Mouse (Mus musculus) MEL (cell line): ENCODE results near the gene Agpat1. TPM values are rescaled to one million over a fixed set of nuclear protein-coding genes. Genes with fewer than 3 reads are reported as not detected.

Experiments used
- DNase-seq: peaks from one replicate; pipeline ENCODE4 v3.0.0; 2011; ENCODE audit warnings: low read depth, low spot score
- H3K27ac ChIP-seq: 2 replicates; pipeline ENCODE4 v1.5.1; 2012; ENCODE audit warnings: low read depth, mild to moderate bottlenecking, control low read depth, low read length, moderate library complexity; ENCODE audit not compliant: control insufficient read depth
- H3K27me3 ChIP-seq, 2 experiments: fragments of 150-350 bp in 1 of 2; sonication (generic) in 1 of 2; 2 replicates each; pipeline ENCODE4 v1.6.1; 2012; ENCODE audit warnings: low read length in 2 of 2, mild to moderate bottlenecking in 2 of 2, improper control_type of control experiment in 1 of 2, moderate library complexity in 1 of 2; ENCODE audit not compliant: insufficient read depth in 2 of 2, control insufficient read depth in 1 of 2
- H3K36me3 ChIP-seq, 2 experiments: 2 replicates each; pipeline ENCODE4 v1.6.1; 2012 to 2014; ENCODE audit warnings: low read length in 2 of 2, improper control_type of control experiment in 1 of 2, inconsistent platforms in 1 of 2, mild to moderate bottlenecking in 1 of 2; ENCODE audit not compliant: insufficient read depth in 2 of 2, control insufficient read depth in 1 of 2
- H3K4me1 ChIP-seq, 2 experiments: fragments of 150-350 bp in 1 of 2; sonication (generic) in 1 of 2; 2 replicates each; pipeline ENCODE4 v1.6.1; 2012; ENCODE audit warnings: low read length in 2 of 2, improper control_type of control experiment in 1 of 2, mild to moderate bottlenecking in 1 of 2; ENCODE audit not compliant: insufficient read depth in 2 of 2, control insufficient read depth in 1 of 2
- H3K4me3 ChIP-seq, 2 experiments: fragments of 150-350 bp in 1 of 2; sonication (generic) in 1 of 2; 2 replicates each; pipeline ENCODE4 v1.5.1; 2012; ENCODE audit warnings: low read depth in 2 of 2, low read length in 2 of 2, mild to moderate bottlenecking in 2 of 2, moderate library complexity in 2 of 2, control low read depth in 1 of 2, improper control_type of control experiment in 1 of 2; ENCODE audit not compliant: control insufficient read depth in 1 of 2, insufficient read depth in 1 of 2
- H3K79me2 ChIP-seq: 2 replicates; pipeline ENCODE4 v1.6.1; 2012; ENCODE audit warnings: mild to moderate bottlenecking, low read length, moderate library complexity; ENCODE audit not compliant: control insufficient read depth, poor library complexity, insufficient read depth
- H3K9ac ChIP-seq: 2 replicates; pipeline ENCODE4 v1.6.1; 2012; ENCODE audit warnings: low read depth, mild to moderate bottlenecking, control low read depth, low read length, moderate library complexity; ENCODE audit not compliant: control insufficient read depth, poor library complexity, severe bottlenecking
- H3K9me3 ChIP-seq: fragments of 150-350 bp; sonication (generic); replicated peaks from 2 replicates; pipeline ENCODE4 v1.6.1; 2012; ENCODE audit warnings: mild to moderate bottlenecking, low read length, improper control_type of control experiment, moderate library complexity; ENCODE audit not compliant: insufficient read depth
- BHLHE40 ChIP-seq: IDR thresholded peaks from 2 replicates; pipeline ENCODE4 v1.6.1; 2012; ENCODE audit warnings: low read depth, mild to moderate bottlenecking, inconsistent platforms, low read length, improper control_type of control experiment, borderline replicate concordance
- CHD1 ChIP-seq: IDR thresholded peaks from 2 replicates; pipeline ENCODE4 v1.6.1; 2012; ENCODE audit warnings: low read depth, mild to moderate bottlenecking, inconsistent platforms, low read length, improper control_type of control experiment
- CHD2 ChIP-seq: IDR thresholded peaks from 2 replicates; pipeline ENCODE4 v1.6.1; 2011; ENCODE audit warnings: low read length, improper control_type of control experiment
- EP300 ChIP-seq, 2 experiments: IDR thresholded peaks; 2 replicates each; pipeline ENCODE4 v1.6.1; 2011; ENCODE audit warnings: improper control_type of control experiment in 2 of 2, low read length in 2 of 2, low read depth in 1 of 2, mild to moderate bottlenecking in 1 of 2
- ETS1 ChIP-seq: IDR thresholded peaks from 2 replicates; pipeline ENCODE4 v1.6.1; 2012; ENCODE audit warnings: low read depth, mild to moderate bottlenecking, inconsistent platforms, low read length, improper control_type of control experiment, moderate library complexity
- KAT2A ChIP-seq: conservative IDR thresholded peaks from 2 replicates; pipeline ENCODE4 v1.6.1; 2012; ENCODE audit warnings: low read depth, low read length, improper control_type of control experiment, inconsistent platforms
- MAFK ChIP-seq: IDR thresholded peaks from 2 replicates; pipeline ENCODE4 v1.6.1; 2011; ENCODE audit warnings: low read depth, mild to moderate bottlenecking, low read length, improper control_type of control experiment, borderline replicate concordance
- MYB ChIP-seq: IDR thresholded peaks from 2 replicates; pipeline ENCODE4 v1.6.1; 2011; ENCODE audit warnings: mild to moderate bottlenecking, low read depth, low read length, improper control_type of control experiment
- MYC ChIP-seq: IDR thresholded peaks from 2 replicates; pipeline ENCODE4 v1.6.1; 2011; ENCODE audit warnings: low read depth, mild to moderate bottlenecking, low read length, improper control_type of control experiment, moderate library complexity
- NRF1 ChIP-seq: IDR thresholded peaks from 2 replicates; pipeline ENCODE4 v1.6.1; 2014; ENCODE audit warnings: low read depth, mild to moderate bottlenecking, inconsistent platforms, low read length, improper control_type of control experiment, moderate library complexity; ENCODE audit not compliant: poor library complexity, insufficient read depth, severe bottlenecking
- RAD21 ChIP-seq: IDR thresholded peaks from 2 replicates; pipeline ENCODE4 v1.6.1; 2011; ENCODE audit warnings: mild to moderate bottlenecking, low read depth, low read length, improper control_type of control experiment
- SIN3A ChIP-seq: IDR thresholded peaks from 2 replicates; pipeline ENCODE4 v1.6.1; 2012; ENCODE audit warnings: low read length, improper control_type of control experiment, inconsistent platforms
- TBP ChIP-seq: IDR thresholded peaks from 2 replicates; pipeline ENCODE4 v1.8.0; 2011; ENCODE audit warnings: low read depth, low read length, improper control_type of control experiment
- UBTF ChIP-seq: IDR thresholded peaks from 2 replicates; pipeline ENCODE4 v1.6.1; 2012; ENCODE audit warnings: low read depth, mild to moderate bottlenecking, inconsistent platforms, low read length, improper control_type of control experiment, moderate library complexity, borderline replicate concordance; ENCODE audit not compliant: insufficient read depth
- USF2 ChIP-seq, 2 experiments: IDR thresholded peaks; 2 replicates each; pipeline ENCODE4 v1.6.1; 2011 to 2012; ENCODE audit warnings: improper control_type of control experiment in 2 of 2, low read length in 2 of 2, borderline replicate concordance in 1 of 2, inconsistent platforms in 1 of 2, low read depth in 1 of 2, mild to moderate bottlenecking in 1 of 2; ENCODE audit not compliant: insufficient read depth in 1 of 2
- ZC3H11A ChIP-seq: IDR thresholded peaks from 2 replicates; pipeline ENCODE4 v1.6.1; 2012; ENCODE audit warnings: low read depth, mild to moderate bottlenecking, inconsistent platforms, low read length, improper control_type of control experiment
- polyA plus RNA-seq, 2 experiments: library from polyadenylated mRNA; stranded (reverse) in 1 of 2; unstranded in 1 of 2; fragments of >175 nt in 1 of 2; fragments of >200 nt in 1 of 2; gene quantifications; 2 replicates each; pipeline versions ENCODE4 v1.2.1 to v1.2.4; 2012; ENCODE audit warnings: low replicate concordance in 2 of 2, low read depth in 1 of 2; ENCODE audit not compliant: insufficient read length in 2 of 2, insufficient read depth in 1 of 2, missing spikeins in 1 of 2
- total RNA-seq: library from RNA; depleted of rRNA; stranded (reverse); fragments of 300-350 nt; gene quantifications from 2 replicates; pipeline ENCODE4 v1.2.3, GENCODE M21; 2012

Gene Agpat1
- total and polyA plus RNA-seq, 3 experiments: 85.2 to 153 TPM; not detected in 1

DNA sequence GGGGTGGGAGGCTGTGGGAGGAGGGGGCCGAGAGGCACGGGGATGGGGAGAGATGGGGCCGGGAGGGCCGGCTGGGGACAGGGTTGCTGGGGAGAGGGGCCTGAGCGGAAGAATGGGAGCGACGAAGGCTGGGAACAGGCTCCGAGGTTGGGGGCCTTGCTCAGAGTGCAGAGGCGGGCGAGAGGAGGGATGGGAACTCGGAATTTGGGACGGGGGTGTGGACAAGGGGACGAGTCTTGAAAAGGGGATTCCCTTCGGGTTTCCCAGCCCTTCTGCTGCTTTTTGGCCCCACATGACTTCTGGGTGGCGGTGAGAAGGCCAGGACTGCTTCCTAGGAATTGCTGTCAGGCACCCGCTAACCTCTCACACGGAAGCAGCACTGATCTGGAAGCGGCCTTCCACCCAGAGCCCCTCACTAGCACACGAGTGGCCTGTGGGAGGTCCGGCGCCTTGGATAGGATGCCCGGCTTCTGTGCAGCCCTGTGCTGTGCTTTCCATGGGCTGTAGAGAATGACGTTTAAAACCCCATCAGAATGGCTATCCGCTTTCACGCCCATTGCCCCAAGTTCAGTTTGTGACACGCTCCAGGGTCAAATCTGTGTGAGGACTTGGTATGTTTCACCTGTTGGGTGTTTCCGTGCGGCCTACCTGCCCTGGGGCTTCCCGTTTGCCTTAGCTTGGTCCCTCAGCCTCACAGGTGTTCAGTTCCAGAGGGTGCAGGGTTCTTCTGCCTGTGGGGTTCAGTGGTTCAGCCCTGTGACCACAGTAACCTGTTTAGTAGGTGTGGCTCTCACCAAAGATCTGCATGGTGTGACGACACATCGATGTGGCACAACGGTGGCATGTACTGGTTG lies 2.4 kb downstream of the Agpat1 start:
- H3K27me3 ChIP-seq: no peaks in the 10 kb centered on the region
- no peaks in the 10 kb centered on the region for H3K9me3 ChIP-seq
- peaks cover 53% of the 10 kb centered on the region for H3K79me2 ChIP-seq
- DNase-seq: no peak
- H3K4me1 ChIP-seq: peaks cover 6 to 26% of the 10 kb centered on the region in 2 experiments; a peak in 3 of 4 replicates
- peak overlapping the region; percentile 92 for H3K9ac ChIP-seq
- H3K36me3 ChIP-seq: peaks cover 0 to 10% of the 10 kb centered on the region in 2 experiments; a peak in 2 of 4 replicates
- H3K27ac ChIP-seq: peak overlapping the region; percentile 39
- no peak for TF ChIP-seq MYC
- TF ChIP-seq NRF1: no peak
- TF ChIP-seq KAT2A: no peak
- no peak for TF ChIP-seq ZC3H11A
- no peak for TF ChIP-seq BHLHE40
- no peak for TF ChIP-seq ETS1
- no peak for TF ChIP-seq CHD1
- TF ChIP-seq, all 39 proteins: peak for 0
- H3K4me3 ChIP-seq: peak overlapping the region; percentile 95 to 99

DNA sequence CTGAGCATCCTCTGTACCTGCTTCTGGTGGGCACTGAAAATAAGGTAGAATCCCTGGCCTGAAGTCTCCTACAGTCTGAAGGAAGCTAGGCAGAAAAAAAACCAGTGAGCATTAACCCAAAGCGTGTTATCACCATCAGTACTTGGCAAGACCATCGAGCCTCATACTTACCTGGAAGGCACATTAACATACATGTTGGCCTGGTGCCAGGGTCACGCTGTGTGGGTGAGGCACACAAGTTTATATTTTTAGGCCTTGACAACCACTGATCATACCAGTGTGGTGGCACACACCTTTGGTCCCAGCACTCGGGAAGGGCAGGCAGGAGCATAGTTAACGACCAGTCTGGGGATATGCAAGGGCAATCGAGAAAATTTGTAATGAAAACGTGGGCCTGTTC lies 3.9 kb downstream of the Agpat1 start:
- Histone ChIP-seq H3K36me3 (peaks cover 0 to 15% of the 10 kb centered on the region in 2 experiments; a peak in 2 of 4 replicates), H3K4me1 (peaks cover 9 to 31% of the 10 kb centered on the region in 2 experiments; a peak in 3 of 4 replicates)
- no peak for TF ChIP-seq ETS1
- no peak for TF ChIP-seq MAFK
- TF ChIP-seq MYC: no peak
- no peak for TF ChIP-seq MYB
- no peak for TF ChIP-seq BHLHE40
- TF ChIP-seq NRF1: no peak
- no peak for TF ChIP-seq SIN3A
- no peak for TF ChIP-seq EP300 (IDR thresholded peaks at IDR 0.05; ENCODE audit: low read depth in 1 of 2, low read length in 2 of 2)
- no peak for TF ChIP-seq TBP
- no peak for TF ChIP-seq USF2 (IDR thresholded peaks at IDR 0.05; ENCODE audit: borderline replicate concordance in 1 of 2, insufficient read depth in 1 of 2, low read depth in 1 of 2, low read length in 2 of 2)
- no peak for TF ChIP-seq RAD21
- no peak for TF ChIP-seq UBTF
- TF ChIP-seq CHD2: no peak
- no peak for TF ChIP-seq ZC3H11A
- TF ChIP-seq, all 39 proteins: peak for 0
- Histone ChIP-seq H3K4me3 (no peak overlapping the region), H3K79me2 (peaks cover 43% of the 10 kb centered on the region), H3K9ac (no peak overlapping the region), H3K27ac (no peak overlapping the region), H3K27me3 (no peaks in the 10 kb centered on the region), H3K9me3 (no peaks in the 10 kb centered on the region)
- DNase-seq: no peak
